Mouse (Mus musculus) WW6 (cell line): ENCODE results near the gene Ror1.

Experiments
- DNase-seq: peaks from one replicate; pipeline ENCODE4 v3.0.0-alpha.2; 2013; ENCODE audit warnings: low read depth, low spot score

Ror1 gene

DNA sequence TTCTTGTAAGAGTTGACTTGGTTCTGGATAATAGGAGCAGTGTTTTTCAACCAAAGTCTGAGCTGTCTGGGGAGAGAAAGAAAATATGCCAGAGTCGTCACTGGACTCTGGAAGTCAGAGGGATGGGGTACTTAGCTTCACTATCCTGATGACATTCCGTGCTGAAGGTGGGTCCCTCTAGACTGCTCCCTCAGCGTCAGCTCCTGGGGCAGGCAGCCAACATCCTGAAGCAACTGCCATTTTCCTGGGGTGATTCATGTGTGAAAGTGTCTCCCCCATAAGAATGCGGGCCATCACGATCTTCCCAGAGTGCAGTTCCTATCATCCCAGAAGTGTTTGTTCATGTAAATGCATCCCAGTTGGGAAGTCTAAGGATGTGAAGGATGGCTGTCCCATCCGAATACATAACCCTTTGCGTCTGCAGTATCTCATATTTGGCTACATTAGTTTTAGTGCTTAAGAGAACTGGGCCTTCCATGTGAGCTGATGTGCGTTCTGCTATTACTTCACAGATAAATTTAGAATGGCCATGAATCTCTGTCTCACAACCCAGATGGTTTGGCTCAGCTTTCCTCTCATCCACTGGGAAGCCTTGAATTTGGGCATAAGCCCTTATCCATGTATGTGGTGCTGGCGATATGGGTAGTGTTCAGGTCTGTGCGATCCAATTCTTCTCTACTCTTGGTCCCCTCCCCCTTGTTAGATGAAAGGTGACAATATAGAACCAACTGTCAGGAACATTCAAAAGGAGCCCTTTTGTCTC lies 216.4 kb downstream of the Ror1 start:
- no peak for DNase-seq

DNA sequence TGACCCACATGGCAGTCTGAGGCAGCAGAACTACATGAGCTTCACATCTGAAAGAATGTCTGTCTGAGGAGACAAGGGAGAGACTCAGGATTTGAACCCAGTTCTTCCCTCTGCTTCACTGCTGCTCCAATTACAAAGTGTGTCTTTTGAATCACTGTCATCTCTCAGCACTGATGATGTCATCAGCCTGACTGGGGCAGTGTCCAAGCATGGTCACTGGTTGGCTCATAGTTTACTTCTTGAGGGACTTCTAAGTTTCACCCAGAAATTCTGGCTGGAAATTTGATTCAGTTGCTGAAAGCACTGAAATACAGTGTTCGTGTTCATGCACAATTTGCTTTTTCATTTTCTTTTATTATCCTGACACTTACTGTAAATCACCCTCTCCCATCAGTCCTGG lies 219.5 kb downstream of the Ror1 start:
- no peak for DNase-seq

DNA sequence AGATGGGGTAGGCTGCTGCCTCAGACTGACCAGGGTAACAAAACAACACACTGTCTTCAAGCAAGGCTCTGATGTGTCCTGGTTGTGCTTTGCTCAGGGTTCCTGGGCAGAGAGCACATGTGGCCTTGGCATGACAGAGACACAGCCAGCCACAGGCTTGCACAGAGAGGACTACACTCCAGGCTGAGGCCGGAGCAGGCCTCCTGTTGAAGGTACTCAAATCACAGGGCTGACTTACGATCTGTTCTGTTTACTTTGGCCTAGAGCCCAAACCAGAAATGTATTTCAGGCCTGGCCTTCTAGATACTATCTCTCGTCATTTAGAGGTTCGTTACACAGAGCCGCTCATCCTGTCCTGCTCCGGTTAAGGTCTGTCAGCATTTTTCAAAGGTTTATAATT lies 226.2 kb downstream of the Ror1 start:
- DNase-seq, result no peak

DNA sequence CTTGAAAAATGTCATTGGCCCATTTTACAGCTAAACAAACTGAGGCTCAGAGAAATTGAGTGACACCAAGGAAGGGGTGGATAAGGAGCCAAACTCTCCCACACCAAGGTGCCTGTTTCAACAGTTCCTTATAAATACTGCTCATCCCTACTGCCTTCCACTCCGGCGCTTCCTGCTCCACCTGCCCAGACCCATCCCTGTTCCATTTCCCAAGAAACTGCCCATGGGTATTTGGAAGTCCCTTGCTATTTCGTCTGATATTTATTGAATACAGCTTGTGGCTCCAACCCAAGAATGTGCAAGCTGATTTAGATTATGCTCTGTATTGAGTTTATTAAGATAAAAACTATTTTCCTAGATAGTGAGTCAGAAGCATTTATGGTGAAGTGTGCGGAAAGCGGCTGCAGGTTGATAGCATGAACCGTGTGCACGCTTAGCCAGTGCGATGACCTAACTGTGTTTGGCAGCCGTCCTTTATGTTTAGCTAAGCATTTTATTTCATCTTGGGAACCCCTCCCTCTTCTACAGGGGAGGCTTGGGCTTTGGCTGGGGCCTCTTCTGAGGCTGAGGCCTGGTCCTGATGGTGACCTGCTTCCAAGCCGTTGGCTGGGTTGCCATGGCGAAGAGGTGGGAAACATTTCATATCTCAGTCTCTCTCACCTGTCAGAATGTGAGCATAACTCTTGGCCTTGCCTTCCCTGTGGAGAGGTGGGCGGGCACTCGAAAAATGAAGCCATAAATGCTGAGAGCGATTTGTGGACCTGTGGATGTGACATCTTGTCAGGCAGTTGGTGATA lies 229.3 kb downstream of the Ror1 start:
- no peak for DNase-seq

DNA sequence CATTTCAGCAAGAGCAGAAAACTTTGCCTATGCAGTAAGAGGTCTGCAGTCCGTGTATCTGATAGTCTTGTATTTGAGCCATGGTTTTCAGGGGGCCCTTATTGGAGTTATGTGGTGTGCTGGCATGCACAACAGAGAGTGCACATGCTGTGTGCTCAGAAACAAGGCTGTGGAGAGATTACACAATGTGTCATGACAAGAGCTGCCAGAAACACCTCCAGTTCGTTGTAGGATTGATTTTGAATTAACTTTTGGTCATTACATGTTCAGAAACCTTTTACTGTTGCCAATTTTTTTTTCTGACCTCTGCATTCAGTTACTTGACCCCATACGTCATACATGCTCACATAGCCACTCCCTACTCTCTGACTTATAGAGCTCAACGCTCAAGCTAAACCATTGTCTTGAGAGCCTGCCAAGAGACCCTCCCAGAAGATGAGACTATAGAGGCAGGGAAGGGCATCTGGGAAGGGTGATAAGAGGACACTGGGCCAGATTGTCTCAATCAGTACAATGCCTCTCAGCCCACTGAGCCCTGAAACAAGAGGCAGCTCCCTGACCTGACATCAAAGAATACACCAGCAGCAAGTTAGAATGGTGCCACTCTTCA lies 232.9 kb downstream of the Ror1 start:
- no peak for DNase-seq

DNA sequence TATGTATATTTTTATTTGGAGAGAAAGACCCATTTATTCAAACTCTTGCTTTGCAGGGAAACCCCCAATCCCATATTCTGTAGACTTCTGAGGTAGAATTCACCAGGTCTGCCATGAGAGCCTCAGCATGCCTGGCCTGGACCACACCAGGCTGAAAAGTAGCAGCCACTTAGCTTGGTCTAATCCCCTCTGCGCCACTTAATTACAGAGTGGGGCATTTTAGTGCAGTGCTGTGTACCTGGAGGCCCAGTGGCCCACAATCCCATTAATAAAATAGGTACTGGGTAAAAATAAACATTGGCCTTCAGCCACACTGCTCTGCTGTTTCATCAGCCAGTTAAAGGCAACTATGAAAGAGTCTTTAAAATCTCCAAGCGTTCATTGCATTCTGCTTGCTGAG lies 239.6 kb downstream of the Ror1 start:
- DNase-seq, result no peak

DNA sequence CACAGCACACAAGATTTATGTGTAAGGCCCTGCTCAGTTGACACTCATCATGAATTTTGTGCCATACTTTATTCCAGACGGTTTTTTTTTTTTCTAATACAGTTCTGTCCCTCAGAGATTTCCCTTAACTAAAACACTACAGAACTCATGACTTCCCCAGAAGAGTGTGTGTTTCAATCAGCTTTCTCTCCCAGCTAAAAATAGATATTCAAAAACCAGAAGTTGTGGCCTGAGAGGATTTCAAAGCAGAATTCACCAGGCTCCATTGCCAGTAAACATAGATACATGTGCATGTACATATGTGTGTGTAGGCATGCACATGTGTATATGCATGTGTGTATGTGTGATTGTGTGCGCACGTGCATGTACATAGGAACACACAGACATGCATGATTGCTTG lies 252.2 kb downstream of the Ror1 start:
- DNase-seq, result no peak

DNA sequence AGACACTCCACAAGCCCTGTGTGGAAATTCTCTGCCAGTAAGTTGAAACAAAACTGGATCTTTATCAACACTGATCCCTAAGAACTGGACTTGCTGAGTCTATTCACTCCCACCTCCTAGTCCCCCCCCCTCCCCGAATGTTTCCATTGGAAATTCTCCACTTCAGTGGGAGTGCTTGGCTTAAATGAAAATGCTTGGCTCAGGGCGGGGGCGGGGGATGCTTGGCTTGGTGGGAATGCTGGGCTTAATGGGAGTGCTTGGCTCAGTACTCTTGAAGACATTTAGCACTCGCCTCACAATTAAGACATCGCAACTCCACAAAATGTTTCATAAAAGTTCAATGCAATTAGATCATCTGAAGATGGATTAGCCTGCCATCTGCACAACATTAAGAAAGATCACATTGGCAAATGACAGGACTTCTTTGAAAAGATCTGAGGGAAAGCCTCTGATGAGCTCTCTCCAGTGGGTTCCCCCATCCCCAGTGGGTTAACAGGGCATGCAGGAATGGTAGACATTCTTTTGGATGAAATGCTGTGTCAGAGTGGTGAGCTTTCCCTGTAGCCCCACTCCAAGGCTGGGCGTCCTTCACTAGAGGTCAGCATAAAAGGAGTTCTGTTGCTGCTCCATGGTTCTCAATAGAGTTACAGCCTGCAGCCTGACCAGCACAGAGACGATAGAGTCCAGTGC lies 254.7 kb downstream of the Ror1 start:
- DNase-seq, result no peak

DNA sequence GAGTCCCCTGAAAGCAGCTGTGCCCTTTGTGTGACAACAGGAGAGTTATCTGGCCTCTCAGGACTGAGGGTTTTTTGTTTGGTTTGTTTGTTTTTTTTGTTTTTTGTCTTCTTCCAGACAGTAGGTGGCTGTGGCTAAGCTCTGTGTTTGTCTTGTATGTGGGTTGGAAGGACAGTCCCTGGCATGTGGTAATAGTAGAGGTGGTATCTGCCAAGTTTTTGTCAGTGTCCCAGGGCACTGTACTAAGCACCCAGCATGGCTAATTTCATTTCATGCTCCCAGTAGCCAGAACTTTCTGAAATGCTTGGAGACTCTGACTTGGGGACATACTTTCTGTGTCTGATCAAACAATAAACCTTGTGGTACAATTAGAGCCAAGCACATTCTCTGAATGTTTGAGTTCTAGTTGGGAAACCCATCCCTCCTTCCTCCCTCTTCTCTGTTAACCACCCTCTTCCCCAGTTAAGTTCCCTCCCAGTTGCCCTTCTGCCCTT lies 256.3 kb downstream of the Ror1 start:
- no peak for DNase-seq

DNA sequence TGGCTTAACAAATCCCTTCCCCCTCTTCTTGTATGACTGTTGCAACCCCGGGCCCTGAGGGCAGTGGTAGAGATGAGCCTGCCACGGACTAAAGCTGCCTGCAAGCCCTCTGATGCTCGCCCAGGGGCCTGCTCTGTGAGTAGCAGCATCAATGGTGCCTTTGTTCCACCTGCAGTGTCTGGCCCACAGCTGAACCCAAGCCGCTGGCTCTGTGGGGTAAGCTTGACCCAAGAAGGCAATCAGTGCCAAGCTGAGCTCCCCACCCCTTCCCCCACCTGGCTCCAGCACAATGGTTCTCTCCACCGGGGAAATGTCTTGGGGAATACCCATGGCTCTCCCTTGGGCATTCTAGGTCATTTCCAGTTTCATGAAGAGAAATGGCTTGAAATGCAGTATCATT lies 260.0 kb downstream of the Ror1 start:
- DNase-seq, result no peak

DNA sequence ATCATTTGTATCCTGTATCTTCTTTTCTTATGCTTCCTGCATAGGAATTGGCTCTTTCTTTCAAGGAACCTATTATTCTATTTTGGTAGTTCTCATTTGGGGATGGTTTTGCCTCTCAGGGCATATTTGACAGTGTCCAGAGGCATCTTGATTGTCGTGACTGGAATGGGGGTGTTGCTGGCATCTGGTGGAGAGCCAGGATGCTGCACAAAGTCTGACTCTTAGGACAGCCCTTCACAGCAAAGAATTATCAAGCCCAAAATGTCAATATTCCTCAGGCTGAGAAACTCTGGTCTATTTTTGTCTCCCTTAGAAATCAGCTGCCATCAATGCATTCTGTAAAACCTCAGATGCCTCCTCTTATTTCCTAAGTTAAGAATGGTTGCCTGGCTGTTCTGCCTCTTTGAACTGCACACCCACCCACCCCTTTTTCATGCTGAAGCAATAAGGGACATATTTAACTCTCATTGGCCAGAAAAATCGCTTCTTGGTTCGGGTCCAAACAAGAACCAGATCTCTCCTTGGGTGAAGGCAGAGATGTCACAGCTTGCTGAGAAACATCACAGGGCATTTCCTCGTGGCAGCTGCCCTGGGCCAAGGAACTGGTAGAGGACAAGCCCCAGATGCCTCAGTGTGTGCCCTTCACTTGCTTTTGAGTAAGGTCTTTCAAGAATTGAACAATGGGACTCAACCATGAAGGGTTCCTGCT lies 262.4 kb downstream of the Ror1 start:
- DNase-seq, result no peak

DNA sequence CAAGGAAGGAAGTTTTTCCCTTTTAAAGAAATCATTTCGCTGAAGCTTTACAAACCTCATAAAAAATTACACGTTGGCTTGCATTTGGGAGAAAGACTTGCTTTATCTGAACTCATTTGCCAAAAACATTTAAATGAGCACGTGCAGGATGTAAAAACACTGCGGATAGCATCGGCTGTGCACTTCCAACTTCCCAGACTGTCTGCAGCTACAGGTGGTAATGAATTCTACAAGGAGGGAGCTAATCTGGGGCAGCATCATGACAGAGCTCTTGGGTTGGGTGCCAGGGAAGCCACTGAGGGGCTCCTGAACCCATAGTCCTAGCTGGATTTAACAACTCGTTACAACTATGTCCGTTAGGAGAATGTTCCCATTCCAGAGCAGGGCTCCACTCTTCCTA lies 268.1 kb downstream of the Ror1 start:
- no peak for DNase-seq

DNA sequence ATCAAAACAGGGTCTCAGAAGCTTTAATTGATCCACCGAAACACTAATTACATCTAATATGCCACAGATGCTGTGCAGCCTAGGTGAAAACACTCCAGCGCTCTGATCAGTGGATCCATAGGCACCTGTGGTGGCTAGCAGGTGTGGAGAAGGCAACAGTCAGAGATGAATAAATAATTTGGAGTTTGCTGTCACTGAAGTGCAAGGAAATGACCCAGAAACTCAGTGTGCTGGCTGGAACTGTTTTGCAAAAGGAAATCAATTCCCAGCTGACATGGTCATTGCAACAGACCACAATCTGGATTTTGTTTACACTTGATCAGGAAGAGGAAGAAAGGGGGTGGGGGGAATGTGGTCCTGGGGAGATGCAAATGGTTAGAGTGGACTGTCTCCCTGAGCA lies 273.1 kb downstream of the Ror1 start:
- DNase-seq, result no peak

DNA sequence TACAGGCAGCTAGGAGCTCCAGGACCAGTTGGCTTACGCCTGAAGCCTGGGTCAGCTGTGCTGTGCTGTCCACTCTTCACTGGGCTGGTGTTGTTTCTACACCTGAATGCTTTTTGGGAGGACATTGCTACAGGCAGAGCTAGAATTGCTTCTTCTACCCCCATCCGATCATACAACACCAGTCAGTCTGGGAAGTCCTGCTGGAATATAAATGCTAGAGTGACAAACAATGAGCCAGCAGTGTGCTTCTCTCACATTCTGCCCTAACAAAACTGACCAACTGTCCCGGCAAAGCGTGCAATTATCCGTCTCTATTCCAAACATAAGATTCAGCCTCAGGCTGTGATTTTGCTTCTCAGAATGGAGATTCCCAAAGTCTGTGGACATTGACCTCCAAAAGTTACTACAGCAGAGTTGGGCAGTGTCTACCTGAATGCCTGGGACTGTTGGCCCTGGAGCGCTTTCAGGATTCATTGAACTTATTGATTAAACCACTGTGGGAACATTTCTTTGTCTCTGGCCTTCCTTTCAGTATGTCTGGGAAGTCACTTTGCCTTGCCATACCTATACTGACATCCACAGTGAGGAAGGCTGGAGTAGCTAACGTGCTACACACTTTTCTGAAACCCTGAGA lies 274.1 kb downstream of the Ror1 start:
- no peak for DNase-seq

DNA sequence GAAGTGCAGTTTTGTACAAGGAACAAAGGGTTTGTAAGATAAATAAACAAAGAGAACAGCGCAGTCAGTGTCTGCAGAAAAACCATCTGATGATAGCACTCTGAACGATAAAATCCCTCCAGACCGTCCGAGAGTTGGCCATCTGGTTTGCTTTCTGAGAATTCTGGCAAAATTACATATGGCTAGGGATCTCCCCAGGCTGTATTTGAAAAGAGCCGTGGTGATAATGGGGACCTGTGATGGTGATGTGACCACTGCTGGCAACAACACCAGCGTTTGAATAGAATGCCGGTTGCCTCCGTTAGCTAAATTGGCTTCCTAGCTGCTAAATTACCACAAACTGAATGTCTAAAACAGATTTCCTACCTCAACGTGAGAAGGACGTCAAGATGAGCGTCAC lies 277.2 kb downstream of the Ror1 start:
- DNase-seq, result no peak

DNA sequence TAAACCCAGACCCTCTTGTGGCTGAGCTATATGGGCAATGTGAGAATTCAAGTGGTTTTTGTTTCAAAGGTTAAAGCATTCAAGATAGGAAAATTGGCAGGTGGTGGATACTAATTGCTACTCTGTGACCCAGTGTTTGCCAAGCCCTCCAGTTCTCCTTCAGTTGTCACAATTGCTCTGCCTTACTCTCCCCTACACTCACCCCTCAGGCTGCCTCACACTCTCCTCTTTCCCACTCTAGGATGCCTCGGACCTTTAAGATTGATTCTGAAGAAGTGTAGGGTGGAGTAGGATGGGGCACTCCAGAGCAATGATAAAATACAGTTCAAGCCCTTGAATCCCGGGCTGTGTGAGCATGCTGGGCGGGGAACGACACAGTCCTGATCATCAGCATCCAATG lies 278.2 kb downstream of the Ror1 start:
- no peak for DNase-seq

DNA sequence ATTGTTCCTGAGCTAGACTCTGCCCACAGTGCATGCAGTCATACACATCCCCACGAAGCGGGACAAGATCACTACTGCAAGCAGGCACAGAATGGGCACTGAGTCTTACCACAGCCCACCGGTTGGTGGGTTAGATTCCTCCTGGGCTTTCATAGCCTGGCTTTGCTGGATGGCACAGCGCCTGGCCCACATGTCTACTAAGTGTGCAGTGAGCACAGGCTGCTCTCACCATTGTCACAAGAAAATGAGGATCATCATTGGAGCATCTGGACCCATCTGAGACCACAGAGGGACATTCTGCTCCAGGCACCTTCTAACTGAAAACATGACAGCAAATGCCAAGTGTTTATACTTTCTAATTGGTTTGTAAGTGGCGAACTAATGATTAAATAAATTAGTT lies 279.7 kb downstream of the Ror1 start:
- DNase-seq, result no peak

DNA sequence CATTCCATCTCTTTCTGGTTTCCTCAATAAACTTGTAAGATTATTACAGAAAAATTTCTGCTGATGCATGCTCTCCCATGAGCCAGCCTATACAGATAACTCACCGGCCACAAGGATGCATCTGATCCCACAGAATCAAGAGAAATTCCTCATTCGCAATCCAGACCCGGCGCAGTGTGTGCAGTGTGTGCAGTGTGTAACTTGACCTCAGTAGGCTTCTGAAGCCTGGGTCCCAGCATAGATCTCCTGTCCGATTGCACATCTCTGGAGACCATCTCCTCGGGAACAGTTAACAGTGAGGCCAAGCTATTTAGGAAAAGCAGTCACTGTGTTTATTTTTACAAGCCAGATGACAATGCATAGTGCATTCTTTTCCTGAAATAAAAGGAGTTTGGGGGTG lies 280.6 kb downstream of the Ror1 start:
- no peak for DNase-seq

DNA sequence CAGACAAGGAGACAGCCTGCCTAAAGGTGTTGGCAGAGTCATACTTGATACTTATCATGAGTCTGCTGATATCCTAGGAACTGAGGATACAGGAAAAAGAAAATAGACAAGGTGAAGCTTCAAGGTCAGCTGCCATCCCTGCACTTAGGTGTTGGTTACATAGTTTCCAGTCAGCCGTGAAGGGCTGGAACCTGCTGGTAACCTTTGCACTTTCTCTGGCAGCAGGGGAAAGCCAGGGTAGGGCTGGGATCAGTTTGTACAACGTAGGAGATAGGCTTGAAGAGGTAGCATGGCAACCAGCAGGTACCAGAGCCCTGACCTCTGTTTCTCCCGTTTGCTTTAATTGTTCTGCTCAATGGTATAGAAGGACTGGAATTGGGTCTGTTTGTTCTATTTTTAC lies 281.6 kb downstream of the Ror1 start:
- no peak for DNase-seq

DNA sequence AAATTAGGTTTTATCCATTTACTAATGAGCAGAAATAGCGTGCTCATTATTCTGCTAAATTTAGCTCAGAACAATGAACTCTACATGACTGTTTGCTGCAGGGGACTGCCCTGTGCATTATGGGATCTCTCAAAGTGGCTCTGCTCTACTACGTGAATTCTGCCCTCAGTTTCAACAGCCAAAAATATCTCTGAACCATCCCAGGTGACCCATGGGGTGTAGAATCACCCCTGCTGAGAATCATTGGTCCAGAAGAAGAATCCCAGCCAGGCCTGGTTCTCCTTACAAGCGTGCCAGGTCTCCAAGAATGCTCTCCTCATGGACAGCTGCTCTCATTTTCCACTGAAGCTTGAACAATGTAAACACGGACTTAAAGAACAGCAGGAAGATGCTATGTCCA lies 282.4 kb downstream of the Ror1 start:
- no peak for DNase-seq

DNA sequence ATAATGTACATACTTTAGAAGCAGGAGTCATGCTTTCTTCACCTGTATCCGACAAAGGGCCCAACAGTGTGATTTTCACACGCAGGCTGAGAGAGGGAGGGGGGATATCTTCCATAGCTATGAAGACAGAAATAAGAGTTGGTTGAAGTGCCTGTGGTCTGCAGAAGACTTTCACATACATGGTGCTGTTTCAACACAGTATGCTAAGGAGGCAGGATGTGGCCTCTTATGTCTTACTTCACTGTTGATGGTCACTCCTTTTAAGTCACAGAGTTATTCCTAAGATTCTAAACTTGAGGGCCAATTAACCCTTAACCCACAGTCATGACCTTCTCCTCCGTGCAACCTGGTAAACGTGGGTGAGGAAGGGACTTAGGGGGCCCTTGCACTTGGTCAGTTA lies 286.2 kb downstream of the Ror1 start:
- no peak for DNase-seq
